Comparison of ENCODE assay signal across 22 mouse cellular contexts in the genomic region with DNA sequence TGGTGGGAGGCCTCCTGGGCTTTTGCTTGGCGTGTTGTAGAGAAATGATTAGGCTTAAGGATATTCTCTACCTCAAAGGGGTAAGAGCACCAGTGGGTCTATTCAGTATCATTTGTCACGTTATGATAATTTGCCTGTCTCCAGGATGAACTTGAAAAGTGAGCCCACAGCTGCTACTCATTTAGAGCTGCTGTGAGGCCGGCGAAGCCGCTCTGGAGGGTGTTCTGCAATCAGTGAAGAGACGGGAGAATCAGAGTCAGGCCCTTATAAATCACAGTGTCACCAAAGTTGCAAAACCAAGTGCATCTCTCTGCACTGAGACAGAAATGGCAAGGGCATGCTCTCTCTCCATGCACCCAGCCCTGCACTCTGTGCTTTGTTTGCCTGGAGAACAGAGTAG.
DNase-seq lines count a peak whose midpoint lies in the region; ATAC-seq lines count a peak whose summit lies in the region.
"Had no signal": no experiment of that assay in that cellular context is flagged by ENCODE, and none has a peak within 500 bp of the region (broad histone marks: within the 10 kb centered on the region; RNA-seq: fewer than 3 reads in every experiment).

No protein-coding gene starts in this region.

- peaks cover 7% of the 10 kb centered on the region; the same call in 1 of the 2 replicates for H3K4me1 ChIP-seq in hindbrain, embryonic 10.5 days (replicated peaks)
- no peaks in the 10 kb centered on the region; the same call in 1 of the 2 replicates for H3K4me1 ChIP-seq in hindbrain, embryonic 16.5 days (ENCODE audit: control insufficient read depth, insufficient read depth, low read depth, low read length)
- H3K4me1 ChIP-seq in limb, embryonic 10.5 days = peaks cover 27% of the 10 kb centered on the region
- H3K4me1 ChIP-seq: intestine, embryonic 15.5 days; midbrain, embryonic 10.5 days had no signal

- no peak for ATAC-seq in hindbrain, embryonic 16.5 days
- ATAC-seq: CD4-positive, CD25-positive, alpha-beta regulatory T cell, adult 4 months; intestine, embryonic 15.5 days; liver, postnatal 0 days; lung, postnatal 0 days had no signal

- peak; percentile 17 for DNase-seq in hindbrain, embryonic 10.5 days (ENCODE audit: low spot score)
- peak; percentile 8 for DNase-seq in adipocyte (ENCODE audit: low spot score)
- peak; percentile 13 for DNase-seq in embryo, embryonic 11.5 days (ENCODE audit: low read depth, low spot score)
- DNase-seq in limb, embryonic 10.5 days (ENCODE audit: low spot score) = peak; percentile 35
- DNase-seq in right cerebral cortex, postnatal 25 days = no peak
- DNase-seq in gastrocnemius, postnatal 36 days = no peak
- DNase-seq in thymus, postnatal 0 days (ENCODE audit: low spot score) = no peak
- DNase-seq: cerebellum, adult 9-11 months; kidney, adult 9 months; kidney, postnatal 14 days; liver, postnatal 0 days; thymus, postnatal 36 days had no signal

- H3K27ac ChIP-seq in hindbrain, embryonic 10.5 days = no peak overlapping the region
- H3K27ac ChIP-seq in hindbrain, embryonic 16.5 days (ENCODE audit: low read depth, low read length) = no peak overlapping the region
- no peak overlapping the region for H3K27ac ChIP-seq in limb, embryonic 10.5 days
- H3K27ac ChIP-seq: forebrain, embryonic 12.5 days; intestine, embryonic 15.5 days; macrophage; midbrain, embryonic 10.5 days had no signal

- no peaks in the 10 kb centered on the region for H3K27me3 ChIP-seq in hindbrain, embryonic 10.5 days (ENCODE audit: insufficient read depth, poor library complexity, severe bottlenecking)
- H3K27me3 ChIP-seq in hindbrain, embryonic 16.5 days (replicated peaks; ENCODE audit: control insufficient read depth, insufficient read depth, low read length) = no peaks in the 10 kb centered on the region
- H3K27me3 ChIP-seq in limb, embryonic 10.5 days (ENCODE audit: low read depth, poor library complexity, severe bottlenecking) = no peaks in the 10 kb centered on the region
- H3K27me3 ChIP-seq: forebrain, embryonic 12.5 days; intestine, embryonic 15.5 days had no signal

- intact Hi-C loops in gastrocnemius, postnatal 36 days (cut with DNase I) = no loop called here

- WGBS in hindbrain, embryonic 10.5 days = 59% methylated on average over 6 of the region's 6 CpGs
- WGBS in hindbrain, embryonic 16.5 days = 33% methylated on average over 6 of the region's 6 CpGs
- WGBS in limb, embryonic 10.5 days = 10% methylated on average over 6 of the region's 6 CpGs

- H3K9me3 ChIP-seq in hindbrain, embryonic 10.5 days = no peaks in the 10 kb centered on the region
- H3K9me3 ChIP-seq in hindbrain, embryonic 16.5 days (ENCODE audit: control insufficient read depth, low read length) = no peaks in the 10 kb centered on the region
- H3K9me3 ChIP-seq in limb, embryonic 10.5 days (replicated peaks) = no peaks in the 10 kb centered on the region
- H3K9me3 ChIP-seq: forebrain, embryonic 12.5 days; intestine, embryonic 15.5 days; midbrain, embryonic 10.5 days had no signal

- H3K4me2 ChIP-seq in hindbrain, embryonic 16.5 days (ENCODE audit: low read length) = no peak overlapping the region
- H3K4me2 ChIP-seq: forebrain, embryonic 12.5 days; heart, embryonic 11.5 days; intestine, embryonic 15.5 days; liver, embryonic 11.5 days had no signal

- H3K9ac ChIP-seq in hindbrain, embryonic 16.5 days (ENCODE audit: low read depth, low read length) = no peak overlapping the region
- H3K9ac ChIP-seq: forebrain, embryonic 12.5 days; intestine, embryonic 15.5 days; liver, postnatal 0 days had no signal

- H3K4me3 ChIP-seq in hindbrain, embryonic 10.5 days = no peak overlapping the region
- no peak overlapping the region for H3K4me3 ChIP-seq in hindbrain, embryonic 16.5 days (ENCODE audit: low read length)
- no peak overlapping the region for H3K4me3 ChIP-seq in limb, embryonic 10.5 days
- H3K4me3 ChIP-seq: erythroblast, embryonic 14.5 days; forebrain, embryonic 12.5 days; intestine, embryonic 15.5 days; midbrain, embryonic 10.5 days had no signal

- no peaks in the 10 kb centered on the region for H3K36me3 ChIP-seq in hindbrain, embryonic 10.5 days
- no peaks in the 10 kb centered on the region for H3K36me3 ChIP-seq in hindbrain, embryonic 16.5 days (ENCODE audit: control insufficient read depth, insufficient read depth, low read length)
- no peaks in the 10 kb centered on the region for H3K36me3 ChIP-seq in limb, embryonic 10.5 days
- H3K36me3 ChIP-seq: forebrain, embryonic 12.5 days; intestine, embryonic 15.5 days; midbrain, embryonic 10.5 days had no signal

Comparison
In these comparisons a context has a peak if more than half of its experiments do, and no peak if none do; other contexts are left out.
1. DNase-seq: peak in hindbrain, embryonic 10.5 days (single experiment), adipocyte (single experiment), embryo, embryonic 11.5 days (single experiment) and limb, embryonic 10.5 days (single experiment); none in right cerebral cortex, postnatal 25 days (single experiment), gastrocnemius, postnatal 36 days (0 of 2) and thymus, postnatal 0 days (single experiment).